Mouse (Mus musculus): Measurements from ENCODE around the gene Rec114. TPM values are rescaled to one million over a fixed set of nuclear protein-coding genes. Genes with fewer than 3 reads are reported as not detected.

Gene Rec114
- polyA plus RNA-seq (2012; ENCODE audit: low replicate concordance), result 0.33 and 0.66 TPM in 2 replicates

DNA sequence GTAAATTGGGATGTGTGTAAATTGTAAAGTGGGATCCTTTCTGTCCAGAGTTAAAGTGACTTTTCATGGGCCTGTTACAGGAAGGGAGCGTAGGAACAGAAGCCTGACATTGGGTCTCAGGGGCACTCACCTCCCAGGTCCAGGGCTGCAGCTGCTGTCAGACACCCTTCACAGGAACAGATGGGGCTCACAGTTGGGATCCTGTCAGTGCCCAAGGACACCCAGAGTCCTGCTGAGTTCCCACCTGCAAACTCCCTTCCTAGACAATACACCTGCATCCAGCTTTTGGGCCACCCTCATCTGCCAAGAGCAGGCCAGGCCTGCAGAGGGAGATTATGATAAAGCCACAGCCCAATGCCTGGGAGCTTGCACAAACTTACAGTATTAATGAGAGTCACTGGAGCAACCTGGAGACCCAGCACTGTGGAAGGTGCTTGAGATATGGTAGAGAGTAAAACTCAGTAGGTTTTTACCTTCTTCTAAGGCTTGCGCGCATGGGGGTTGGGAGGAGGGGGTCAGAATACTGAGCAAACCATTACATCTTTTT, at the start of gene Rec114:
Rec114 (minus strand) TSS at position 263 of the 547 bp plus-strand sequence.

Other genes with a start within 250 kb of the Rec114 start
- 0.25 and 2.9 TPM in 2 replicates for gene Cd276, start 188.5 kb downstream of the Rec114 start, polyA plus RNA-seq (2012; ENCODE audit: low replicate concordance)
- 284 and 337 TPM in 2 replicates for gene Nptn, start 161.7 kb downstream of the Rec114 start, polyA plus RNA-seq (2012; ENCODE audit: low replicate concordance)
- gene Hcn4, start 79.4 kb upstream of the Rec114 start, polyA plus RNA-seq (2012; ENCODE audit: low replicate concordance), result not detected in 2 replicates

All from hematopoietic multipotent progenitor cell, adult 10-12 weeks (in vitro differentiated cells).